Mouse (Mus musculus) olfactory bulb, adult 2 months (tissue): ENCODE data around the gene Ccr8.

Experiments
- CTCF ChIP-seq: fragments of 200-500 bp; IDR thresholded peaks from 2 replicates; pipeline ENCODE4 v1.5.1; 2012; ENCODE audit warnings: low read depth, mild to moderate bottlenecking, low read length, moderate library complexity; ENCODE audit not compliant: insufficient read depth
- POLR2A ChIP-seq: fragments of 200-500 bp; IDR thresholded peaks from 2 replicates; pipeline ENCODE4 v1.6.1; 2012; ENCODE audit warnings: mild to moderate bottlenecking, low read depth, low read length, moderate library complexity; ENCODE audit not compliant: insufficient read depth

DNA sequence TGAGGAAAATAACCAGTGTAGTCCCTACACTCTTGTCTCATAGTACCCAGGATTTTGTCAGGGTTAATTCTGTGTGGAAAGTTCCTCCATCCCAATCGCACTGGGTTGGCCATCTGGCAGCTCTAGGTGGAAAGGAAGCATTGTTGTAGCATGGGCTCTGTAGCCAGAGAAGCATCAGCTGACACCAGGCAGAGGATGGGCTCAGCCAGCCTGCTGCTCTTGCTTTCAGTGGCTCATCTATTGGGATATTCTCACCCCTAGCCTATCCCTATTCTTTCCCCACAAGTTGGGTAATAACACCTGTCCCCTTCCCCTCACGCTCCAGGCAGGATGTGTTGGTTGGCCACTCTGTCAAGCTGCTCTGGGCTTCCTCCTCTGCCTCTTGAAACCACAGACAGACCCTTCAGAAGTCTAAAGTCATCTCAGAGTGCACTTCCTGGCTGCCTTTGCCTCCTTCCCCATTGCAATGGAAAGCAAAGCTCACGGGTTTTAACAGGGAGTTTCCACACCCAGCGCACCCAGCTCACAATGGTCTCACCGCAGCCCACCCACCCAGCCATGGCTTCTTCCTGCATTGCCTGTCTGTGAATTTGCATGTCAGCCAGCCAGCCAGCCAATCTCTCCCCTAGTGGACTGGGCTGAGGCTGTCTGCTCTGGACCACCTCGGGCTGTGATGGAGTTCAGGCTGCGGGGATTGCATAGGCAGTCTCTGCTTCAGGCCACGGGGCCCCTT, 37.2 kb upstream of the Ccr8 start:
- TF ChIP-seq CTCF (no peak), POLR2A (no peak)
